Mouse (Mus musculus) adrenal gland, adult 2 months (tissue): Measurements from ENCODE around the gene Comtd1. TPM values are rescaled to one million over a fixed set of nuclear protein-coding genes. Genes with fewer than 3 reads are reported as not detected.
A peak's percentile ranks its signal among the peaks of the same experiment; 100 is the strongest.

Experiments
- DNase-seq: peaks from one replicate; pipeline ENCODE4 v3.0.0; 2021
- polyA plus RNA-seq: library from polyadenylated mRNA; depleted of rRNA; stranded (reverse); fragments of >200 nt; gene quantifications from 2 replicates; pipeline ENCODE4 v1.2.3, GENCODE M21; 2012
- total RNA-seq, 2 experiments: library from RNA; stranded (reverse); gene quantifications; 2 replicates each; pipeline ENCODE4 v1.2.3; 2021

Gene Comtd1
- total and polyA plus RNA-seq, 3 experiments = 59.2 to 81.6 (median 77.6) TPM

- no peak for DNase-seq
Observed at GRCm38 (mm10) chr14:21838336-21839017, 10.3 kb downstream of the Comtd1 start.

DNA sequence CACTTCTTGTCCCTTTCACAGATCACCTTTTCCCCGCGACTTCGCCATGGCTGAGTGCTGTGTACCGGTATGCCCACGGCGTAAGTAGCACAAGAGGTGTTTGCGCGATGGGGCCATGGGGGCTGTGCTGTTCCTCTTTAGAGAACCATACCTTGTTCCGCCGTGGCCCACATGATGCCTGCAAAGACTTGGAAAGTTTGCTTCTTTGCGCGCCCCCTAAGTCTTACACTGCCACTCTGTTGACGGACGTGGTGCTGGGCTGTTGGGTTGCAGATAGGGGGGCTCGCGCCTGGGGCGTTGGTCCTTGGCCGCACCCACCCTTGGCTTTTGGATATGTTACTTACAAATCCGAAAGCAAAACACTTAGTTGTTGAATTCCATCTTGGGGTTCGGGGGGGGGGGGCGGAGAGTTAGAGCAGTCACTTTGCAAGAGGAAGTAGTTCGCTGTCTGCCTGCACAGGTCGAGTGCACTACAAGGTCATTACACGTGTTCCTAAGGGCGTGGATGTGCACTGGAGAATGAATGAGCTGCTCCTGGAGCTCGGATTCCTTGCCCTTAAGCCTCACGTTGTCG is 16.9 kb downstream of the Comtd1 start:
- DNase-seq = no peak

- DNase-seq = peak; percentile 97
Observed at GRCm38 (mm10) chr14:21830876-21831767, 17.7 kb downstream of the Comtd1 start.

GRCm38 (mm10) chr14:21825786-21826491 is 22.8 kb downstream of the Comtd1 start:
- no peak for DNase-seq

DNA sequence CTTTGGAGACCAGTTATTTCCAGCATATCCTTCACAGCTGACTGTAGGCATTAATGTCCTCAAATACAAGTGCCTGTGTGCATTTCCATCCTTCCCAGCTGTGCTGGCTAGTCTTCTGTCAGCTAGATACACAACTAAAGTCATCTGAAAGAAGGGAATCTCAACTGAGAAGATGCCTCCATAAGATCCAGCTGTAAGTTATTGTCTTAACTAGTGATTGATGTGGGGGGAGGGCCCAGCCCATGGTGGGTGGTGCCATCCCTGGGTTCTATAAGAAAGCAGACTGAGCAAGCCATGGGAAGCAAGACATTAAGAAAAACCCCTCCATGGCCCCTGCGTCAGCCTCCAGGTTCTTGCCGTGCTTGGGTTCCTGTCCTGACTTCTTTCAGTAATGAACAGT is 23.8 kb downstream of the Comtd1 start, which contains the start of gene Vdac2:
TSS of gene Vdac2 (plus strand) at position 301 of the 400 bp plus-strand sequence.
- DNase-seq = no peak

DNA sequence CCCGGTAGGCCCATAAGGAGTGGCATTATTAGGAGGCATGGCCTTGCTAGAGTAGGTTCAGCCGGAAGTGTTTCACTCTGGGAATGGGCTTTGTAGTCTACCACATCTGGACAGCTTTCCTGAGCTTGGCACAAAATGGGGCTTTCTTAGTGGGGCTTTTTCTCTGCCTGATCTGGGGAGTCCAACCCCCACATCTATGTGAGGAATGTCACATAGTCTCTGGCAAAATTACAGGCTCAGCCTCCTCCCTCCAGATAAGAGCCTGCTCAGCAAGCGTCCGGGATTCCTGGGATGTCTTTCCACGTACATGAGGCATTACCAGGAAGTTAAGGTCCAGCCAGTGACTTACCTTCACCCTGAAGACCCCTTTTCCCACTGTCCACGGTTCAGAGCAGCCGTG is 24.9 kb downstream of the Comtd1 start:
- DNase-seq = no peak

- DNase-seq = peak; percentile 82
Observed at GRCm38 (mm10) chr14:21822795-21823374, 25.9 kb downstream of the Comtd1 start.

GRCm38 (mm10) chr14:21822307-21822706 is 26.5 kb downstream of the Comtd1 start:
- no peak for DNase-seq

DNA sequence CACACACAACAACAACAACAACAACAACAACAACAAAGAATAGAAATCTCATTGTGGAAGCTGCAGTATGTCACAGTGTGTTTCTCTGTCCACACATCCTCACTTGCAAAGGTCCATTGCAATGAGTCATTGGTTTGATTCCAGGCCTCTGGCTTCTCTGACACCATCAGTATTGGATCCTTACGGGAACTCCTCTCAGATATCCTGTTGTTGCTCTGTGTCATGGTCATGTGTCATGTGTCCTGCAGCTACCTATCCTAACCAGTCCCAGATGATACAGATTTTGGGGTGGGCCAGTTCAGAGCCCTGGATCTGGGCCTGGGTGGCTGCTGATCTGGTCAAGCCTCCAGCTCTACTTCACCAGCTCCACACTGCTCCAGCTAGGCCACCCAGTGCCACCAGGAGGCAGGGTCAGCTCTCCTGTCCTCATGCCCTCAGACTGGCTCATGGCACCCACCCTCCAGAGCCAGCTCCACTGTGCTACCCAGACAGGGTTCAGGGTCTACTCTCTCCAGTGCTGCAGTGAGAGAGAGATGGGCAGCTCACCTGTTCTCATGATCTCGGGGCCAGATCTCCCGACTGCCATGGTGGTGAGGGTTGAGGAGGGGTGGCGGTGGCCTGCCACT is 27.8 kb downstream of the Comtd1 start:
- DNase-seq = no peak

- no peak for DNase-seq
Observed at GRCm38 (mm10) chr14:21817453-21817852, 31.3 kb downstream of the Comtd1 start.

DNA sequence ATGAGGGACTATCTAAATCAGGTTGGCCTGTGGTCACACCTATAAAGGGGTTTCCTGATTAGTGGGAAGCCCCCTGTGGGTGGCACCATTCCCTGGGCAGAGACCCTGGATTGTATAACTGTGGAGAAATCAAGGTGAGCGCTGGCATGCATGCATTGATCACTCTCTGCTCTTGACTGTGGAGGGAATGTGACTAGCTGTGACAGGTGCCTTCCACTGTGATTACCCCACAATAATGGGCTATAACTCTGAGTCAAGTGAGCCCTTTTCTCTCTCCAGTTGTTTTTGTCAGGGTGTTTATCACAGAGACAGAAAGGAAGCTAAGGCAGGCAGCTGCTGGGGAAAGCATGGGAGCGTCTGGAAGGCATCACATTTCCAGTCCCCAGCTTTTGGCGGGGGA is 32.5 kb downstream of the Comtd1 start:
- no peak for DNase-seq

- DNase-seq = no peak
Observed at GRCm38 (mm10) chr14:21814606-21815005, 34.2 kb downstream of the Comtd1 start.

DNA sequence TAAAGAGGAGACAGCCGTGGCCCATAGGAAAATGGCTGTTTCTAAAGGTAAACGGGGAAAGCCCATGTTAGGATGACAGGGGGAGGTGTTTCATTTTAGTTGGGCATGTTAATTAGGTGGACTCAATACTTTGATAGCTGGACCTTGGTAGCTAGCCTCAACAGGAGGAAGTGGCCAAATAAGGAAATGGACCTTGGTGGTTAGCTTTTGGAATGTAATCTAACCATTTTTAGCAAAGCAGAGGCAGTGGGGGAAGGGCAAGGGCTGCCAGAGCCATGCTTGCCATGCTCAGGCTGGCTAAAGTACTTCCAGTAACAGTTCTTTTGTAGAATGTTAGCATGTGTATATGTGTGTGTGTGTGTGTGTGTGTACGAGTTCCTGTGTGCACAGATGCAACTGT is 34.9 kb downstream of the Comtd1 start:
- DNase-seq = peak; percentile 63

DNA sequence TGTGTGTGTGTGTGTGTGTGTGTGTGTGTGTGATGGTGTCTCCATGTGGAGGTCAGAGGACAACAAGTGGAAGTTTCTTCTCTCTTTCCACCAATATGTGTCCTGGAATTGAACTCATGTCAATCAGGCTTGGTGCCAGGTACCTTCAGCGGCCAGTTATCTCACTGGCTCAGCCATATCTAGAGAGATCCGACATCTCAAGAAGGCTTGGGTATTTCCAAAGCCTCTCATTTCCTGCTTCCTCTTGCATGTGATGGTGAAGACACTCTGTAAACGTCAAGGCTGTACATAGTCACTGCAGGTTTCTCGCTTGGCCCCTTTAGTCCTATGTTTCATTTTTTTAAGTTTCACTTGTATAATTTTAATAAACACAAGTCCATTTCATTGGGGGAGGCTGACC is 35.6 kb downstream of the Comtd1 start:
- DNase-seq = no peak

GRCm38 (mm10) chr14:21812590-21813162 is 36.1 kb downstream of the Comtd1 start:
- peak; percentile 66 for DNase-seq

GRCm38 (mm10) chr14:21811744-21812393 is 36.9 kb downstream of the Comtd1 start:
- peak; percentile 57 for DNase-seq

- DNase-seq = no peak
Observed at GRCm38 (mm10) chr14:21811301-21811700, 37.5 kb downstream of the Comtd1 start.

DNA sequence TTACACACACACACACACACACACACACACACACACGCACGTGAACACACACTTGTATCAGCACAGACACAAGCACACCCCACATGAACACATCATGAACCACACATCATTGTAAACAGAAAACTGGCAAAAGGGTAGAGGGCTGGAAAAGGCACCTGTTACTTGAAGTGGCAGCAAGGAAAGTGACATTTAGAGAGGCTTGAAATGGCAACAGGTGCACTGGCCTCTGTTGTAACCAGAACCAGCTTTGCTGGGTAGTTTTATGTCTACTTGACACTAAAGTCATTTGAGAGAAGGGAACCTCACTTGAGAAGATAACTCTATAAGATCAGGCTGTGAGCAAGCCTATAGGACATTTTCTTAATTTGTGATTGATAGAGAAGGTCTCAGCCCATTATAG is 39.4 kb downstream of the Comtd1 start:
- no peak for DNase-seq

DNA sequence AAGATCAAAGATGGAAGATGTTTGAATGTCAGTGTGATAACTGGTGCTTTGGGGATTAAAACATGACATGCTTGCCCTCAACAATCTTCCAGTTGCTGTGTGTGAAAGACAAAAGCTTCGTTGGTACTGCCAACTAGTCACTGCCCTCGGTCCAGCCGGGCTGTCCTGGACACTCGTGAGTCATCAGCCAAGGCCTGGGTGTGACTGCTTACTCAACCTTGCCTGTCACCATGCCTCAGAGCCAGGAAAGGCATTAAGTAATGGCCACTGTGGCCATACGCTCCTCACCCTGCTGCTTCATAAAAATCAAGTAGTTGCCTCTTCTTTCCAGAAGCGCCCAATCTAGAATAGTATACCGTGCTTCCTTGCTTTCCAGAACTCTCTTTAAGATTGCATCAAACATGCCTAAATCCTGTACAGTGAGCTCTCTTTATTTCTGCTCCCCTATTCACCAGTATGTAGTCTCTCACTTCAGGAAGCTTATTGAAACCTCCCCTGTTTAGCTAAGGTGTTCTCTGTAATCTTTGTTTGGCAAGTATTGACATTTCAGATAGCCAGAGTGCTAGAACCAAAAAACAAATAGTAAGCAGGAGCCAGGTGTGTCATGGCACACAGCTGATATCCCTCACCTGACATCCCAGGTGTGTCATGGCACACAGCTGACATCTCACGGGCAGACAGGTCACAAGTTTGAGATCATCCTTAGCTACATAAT is 40.4 kb downstream of the Comtd1 start:
- DNase-seq = peak; percentile 86
